Mouse (Mus musculus): ENCODE data around the gene Ifitm7.
A peak's percentile ranks its signal among the peaks of the same experiment; 100 is the strongest.
"Not testable (repeated sequence)": the region's sequence is repeated elsewhere in the genome, so short reads cannot be mapped to it uniquely, and the experiment has no call there.

Ifitm7 gene

DNA sequence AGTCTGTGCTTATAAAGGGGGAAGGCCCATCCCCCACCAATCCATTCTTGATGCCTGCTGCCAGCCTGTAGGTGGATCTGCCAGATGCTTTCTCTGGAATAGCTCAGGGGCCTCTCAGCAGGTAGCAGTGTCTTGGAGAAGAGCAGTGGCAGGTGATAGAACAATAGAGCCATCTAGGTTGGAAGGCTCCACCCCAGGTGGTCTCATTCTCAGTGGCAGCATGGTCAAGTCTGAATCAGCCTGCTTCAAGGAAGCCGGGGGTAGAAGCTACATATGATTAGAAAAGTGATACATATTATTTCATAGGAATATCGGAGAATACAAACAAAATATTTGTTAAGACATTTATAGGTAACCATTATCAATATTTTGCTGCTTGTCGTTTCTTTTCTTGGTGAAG, 5.0 kb downstream of the Ifitm7 start:
- not testable (repeated sequence) for DNase-seq (ENCODE audit: extremely low spot score, low read depth, low spot score)

DNA sequence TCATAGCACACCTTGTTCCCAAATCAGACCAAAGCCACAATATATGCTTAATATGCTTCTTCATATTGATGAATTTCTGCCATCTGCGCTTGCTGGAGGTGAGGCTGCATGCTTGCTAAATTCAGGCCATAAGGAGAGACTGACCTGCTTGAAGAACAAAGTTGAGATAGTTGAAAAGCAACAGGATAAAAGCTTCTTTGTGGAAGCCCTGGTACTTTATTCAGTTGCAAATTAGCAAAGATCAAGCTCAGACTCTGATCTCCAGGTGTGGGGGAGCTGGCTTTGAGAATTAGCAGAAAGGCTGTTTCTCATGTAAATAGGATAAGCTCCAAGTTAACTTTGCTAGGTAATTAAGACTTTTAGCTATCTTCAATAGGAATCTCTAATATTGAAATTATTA, 9.7 kb downstream of the Ifitm7 start:
- DNase-seq (ENCODE audit: extremely low spot score, low read depth, low spot score), result not testable (repeated sequence)

DNA sequence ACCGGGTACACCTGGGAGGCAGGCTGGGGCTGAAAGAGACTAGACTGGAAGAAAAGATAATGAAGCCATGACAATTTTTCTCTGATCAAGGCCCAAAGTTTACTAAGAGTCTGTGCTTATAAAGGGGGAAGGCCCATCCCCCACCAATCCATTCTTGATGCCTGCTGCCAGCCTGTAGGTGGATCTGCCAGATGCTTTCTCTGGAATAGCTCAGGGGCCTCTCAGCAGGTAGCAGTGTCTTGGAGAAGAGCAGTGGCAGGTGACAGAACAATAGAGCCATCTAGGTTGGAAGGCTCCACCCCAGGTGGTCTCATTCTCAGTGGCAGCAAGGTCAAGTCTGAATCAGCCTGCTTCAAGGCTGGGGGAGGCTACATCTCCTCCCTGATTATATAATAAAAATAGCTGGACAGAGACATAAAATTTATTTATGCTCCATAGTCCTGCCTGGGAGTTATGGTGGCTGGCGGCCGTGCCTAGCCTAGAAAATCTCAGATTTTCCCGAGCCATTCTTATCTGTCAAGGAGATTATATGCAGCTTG, 10.3 kb downstream of the Ifitm7 start:
- not testable (repeated sequence) for DNase-seq (ENCODE audit: extremely low spot score, low read depth, low spot score)

DNA sequence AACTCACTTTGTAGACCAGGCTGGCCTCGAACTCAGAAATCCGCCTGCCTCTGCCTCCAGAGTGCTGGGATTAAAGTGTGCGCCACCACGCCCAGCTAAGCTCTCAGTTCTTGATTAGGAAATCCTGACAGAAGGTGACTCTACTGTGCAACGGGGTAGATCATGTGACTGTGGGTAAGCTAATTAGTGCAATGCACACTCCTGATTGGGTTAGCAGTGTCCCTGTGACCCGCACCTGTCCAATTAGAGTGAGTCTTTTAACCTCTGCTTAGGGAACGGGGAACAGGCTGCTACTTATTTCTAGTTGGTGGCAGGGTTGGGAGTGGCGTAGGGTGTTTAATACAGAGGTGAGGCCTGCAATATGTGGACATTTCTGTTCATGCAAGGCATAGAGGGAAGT, 14.6 kb downstream of the Ifitm7 start:
- no peak for DNase-seq (ENCODE audit: extremely low spot score, low read depth, low spot score)

DNA sequence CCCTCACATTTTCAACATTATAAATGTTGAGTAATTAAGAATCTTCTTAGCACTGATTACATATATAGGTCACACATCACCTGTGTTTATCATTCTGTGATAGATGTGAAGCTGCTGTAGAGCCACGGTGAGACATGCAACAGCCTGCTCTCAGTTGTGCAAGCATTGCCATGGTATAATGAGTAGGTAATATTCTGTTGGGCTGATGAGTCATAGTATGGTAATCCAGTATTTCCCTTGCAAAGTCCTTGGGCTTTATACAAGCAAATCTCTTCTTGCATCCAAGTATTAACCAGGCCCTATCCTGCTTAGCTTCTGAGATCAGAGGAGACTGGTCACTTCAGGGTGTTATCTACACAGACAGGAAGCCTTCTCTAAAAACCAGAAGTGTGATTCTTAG, 17.6 kb downstream of the Ifitm7 start:
- DNase-seq (ENCODE audit: extremely low spot score, low read depth, low spot score), result no peak

DNA sequence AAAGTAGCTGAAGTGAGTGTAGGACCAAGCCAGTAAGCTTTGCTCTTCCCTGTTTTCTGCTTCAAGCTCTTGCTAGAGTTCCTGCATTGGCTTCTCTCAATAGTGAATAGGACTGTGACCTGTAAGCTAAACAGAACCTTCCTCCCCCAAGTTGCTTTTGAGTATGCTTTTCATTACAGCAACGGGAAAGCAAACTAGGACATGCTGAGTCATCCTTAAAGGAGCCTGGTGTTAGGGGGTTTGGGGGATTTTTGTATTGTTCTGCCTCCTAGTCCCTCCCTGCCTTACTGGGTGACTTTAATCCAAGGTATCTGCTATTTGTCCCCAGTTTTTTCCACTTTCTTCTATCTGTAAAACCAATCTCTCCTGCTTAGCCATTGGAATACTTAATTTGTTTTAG, 24.6 kb downstream of the Ifitm7 start:
- no peak for DNase-seq (ENCODE audit: extremely low spot score, low read depth, low spot score)

DNA sequence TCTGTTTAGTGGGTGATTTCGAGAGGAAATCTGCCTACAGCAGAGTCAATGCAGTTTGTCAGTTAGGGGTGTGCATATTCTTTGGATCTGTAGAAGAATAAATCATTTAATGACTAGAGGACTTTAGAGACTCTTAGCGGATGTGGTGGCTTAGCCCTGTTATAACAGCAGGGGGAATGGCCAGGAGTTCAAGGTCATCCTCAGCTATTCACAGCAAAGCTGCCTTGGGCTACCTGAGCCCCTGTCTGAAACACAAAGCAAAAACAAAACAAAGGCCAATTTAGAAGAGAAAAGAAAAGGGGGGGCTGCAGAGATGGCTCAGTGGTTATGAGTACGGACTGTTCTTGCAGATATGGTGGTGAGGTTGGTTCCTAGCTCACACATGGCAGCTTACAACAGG, 35.4 kb downstream of the Ifitm7 start:
- no peak for DNase-seq (ENCODE audit: extremely low spot score, low read depth, low spot score)

DNA sequence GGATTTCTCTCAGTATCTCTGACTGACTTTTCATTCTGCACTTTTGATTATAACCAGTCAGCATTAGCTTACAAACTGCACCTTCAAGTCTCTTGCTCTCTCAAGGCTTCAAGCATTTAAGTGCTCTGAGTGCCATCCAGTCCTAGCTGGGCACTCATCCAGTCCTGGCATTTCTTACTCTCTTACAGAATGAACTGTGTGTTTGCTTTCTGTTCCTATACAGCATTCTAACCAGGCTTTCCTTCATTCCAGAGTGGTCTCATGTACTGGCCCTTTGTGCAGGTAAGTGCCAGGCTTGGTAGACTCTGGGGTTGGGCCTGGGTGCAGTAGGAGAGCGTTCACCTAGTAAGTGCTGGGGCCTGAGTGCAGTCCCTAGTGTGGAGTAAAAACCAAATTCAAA, 40.4 kb downstream of the Ifitm7 start:
- DNase-seq (ENCODE audit: extremely low spot score, low read depth, low spot score), result no peak

DNA sequence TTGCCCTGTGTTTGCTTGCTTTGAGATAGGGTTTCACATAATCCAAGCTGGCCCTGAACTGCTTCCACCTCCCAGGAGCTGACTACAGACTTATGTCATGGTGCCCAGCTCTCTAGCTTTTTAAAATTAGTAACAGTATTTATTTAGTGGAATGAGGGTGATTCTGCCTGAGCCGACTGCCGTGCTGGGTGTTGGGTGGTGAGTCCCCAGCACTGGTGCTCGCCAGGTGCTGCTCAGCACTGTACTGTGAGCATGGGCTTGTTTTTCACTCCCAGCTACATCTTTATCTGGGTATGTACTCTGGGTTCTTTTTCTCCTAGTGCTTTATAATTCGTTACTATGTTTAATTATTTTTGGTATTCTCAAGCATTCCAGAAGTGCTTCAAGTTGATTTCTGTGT, 41.5 kb downstream of the Ifitm7 start:
- no peak for DNase-seq (ENCODE audit: extremely low spot score, low read depth, low spot score)

DNA sequence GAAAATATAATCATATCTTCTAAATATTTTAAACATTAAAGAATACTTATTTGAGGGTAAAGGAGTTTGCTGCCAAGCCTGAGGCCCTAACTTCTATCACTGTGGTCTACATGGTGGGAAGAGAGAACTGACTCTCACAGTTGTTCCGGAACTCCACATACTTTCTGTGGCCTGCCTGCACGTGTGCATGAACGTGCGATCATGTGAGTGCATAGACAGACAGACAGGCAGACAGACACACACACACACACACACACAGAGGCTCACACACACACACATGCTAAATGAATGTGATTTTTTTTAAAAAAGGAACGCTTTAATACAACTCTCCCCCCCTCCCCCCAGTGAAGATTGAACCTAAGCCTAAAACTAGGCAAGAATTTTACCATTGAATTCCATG, 41.9 kb downstream of the Ifitm7 start:
- no peak for DNase-seq (ENCODE audit: extremely low spot score, low read depth, low spot score)

DNA sequence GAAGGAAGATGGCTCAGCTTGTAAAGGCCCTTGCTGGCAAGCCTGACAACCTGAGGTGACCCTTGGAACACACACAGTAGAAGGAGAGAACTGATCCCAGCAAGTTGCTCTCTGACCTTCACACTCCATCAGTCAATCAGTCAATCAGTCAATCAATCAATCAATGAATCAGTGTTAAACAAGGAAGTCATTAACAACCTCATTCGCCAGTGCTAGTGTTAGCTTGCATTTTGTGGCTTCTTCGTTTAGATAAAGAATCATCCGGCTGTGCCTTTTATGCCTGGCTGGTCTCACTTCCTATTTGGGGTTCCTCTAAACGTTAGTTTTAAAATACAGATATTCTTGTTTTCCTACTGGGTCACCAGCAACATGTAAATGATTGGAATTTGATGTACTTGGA, 42.5 kb downstream of the Ifitm7 start:
- DNase-seq (ENCODE audit: extremely low spot score, low read depth, low spot score), result no peak

DNA sequence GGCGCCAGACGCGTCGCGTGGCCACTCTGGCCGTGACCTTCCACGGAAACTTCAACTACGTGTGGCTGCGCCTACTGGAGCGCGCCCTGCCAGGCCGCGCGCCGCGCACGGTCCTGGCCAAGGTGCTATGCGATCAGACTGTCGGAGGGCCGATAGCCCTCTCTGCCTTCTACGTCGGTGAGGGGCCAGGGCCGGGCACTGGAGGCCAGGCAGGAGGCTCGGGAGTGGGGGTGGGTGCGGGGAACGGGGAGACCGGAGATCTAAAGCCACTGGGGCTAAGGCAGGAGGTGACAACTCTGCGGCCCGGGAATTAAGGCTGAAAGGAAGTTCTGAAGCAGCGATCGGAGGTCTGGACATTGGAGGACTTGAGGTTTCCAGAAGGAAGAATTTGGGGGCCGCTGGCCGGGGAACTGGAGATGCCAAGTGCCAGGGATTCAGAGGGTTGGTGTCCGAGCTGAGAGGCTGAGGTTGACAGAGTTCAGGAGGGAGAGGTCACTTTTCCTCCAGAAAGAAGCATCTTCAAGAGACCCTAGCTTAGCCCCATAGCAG, 45.8 kb downstream of the Ifitm7 start:
- no peak for DNase-seq (ENCODE audit: extremely low spot score, low read depth, low spot score)

DNA sequence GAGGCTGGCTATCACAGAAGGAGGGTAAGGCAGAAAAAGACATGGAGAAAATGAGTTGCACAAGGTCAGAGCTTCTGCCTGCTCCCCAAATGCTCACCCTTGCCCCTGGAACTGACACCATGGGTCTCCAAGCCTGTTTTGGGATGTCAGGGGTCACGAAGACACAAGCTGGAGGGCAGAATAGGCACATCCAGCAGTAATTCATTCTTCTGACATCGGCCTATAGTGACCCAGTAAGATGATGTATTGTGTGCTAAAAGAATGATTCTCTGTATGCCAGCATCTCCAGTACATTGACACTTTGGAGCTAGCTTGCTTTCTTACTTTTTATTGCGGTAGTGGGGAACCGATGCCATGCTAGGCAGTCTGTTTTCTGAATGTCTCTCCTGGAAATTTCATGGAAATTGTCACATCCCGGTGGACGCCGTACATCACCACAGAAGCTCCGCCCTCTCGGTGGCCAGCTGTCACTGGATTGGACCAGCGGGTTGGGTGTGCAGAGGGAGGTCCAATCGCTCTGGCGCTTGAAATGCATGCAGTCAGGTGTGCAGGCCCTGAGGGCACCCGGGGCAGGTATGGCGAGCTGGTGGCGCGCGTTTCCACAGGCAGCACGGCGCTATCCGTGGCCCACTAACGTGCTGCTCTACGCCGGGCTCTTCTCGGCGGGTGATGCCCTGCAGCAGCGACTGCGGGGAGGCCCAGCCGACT, 46.4 kb downstream of the Ifitm7 start:
- DNase-seq (ENCODE audit: extremely low spot score, low read depth, low spot score), result peak; percentile 20
